Mouse (Mus musculus): ENCODE data around the gene B4galt5. TPM values are rescaled to one million over a fixed set of nuclear protein-coding genes. Genes with fewer than 3 reads are reported as not detected.

Gene B4galt5
- total and polyA plus RNA-seq, 2 experiments from 2014 or later = 6.5 to 24.2 TPM

DNA sequence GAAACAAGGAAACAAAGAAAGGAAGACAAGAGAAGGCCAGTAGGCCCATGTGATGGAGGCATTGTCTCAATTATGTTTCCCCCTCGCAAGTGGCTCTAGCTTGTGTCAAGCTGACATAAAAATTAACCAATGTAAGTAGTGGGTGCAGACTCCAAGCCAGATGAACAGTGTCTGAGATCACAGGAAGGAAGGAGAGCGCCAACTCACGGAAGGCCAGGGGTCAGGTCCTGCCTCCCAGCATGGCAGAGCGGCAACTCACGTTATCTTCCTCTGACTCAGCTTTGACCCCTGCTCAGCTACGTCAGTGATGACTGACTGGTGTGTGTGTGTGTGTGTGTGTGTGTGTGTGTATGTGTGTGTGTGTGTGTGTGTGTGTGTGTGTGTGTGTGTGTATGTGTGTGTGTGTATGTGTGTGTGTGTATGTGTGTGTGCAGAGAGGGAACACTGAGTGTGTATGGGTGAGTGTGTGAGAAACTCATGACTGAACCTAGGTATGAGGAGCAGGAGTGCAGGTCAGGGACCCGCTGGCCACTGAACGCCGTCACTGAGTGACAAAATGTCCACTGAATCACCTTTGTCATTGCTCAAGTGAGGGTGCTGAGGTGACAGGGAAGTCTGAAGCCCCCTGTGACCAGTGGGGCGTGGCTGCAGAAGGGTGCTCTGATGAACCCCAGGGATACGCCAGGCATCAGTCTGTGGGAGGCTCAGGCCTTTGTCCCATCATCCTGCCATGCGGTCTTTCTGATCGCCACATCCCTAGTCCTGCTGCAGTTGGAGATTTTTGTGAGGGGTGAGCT is 55.5 kb downstream of the B4galt5 start:
- Histone ChIP-seq H3K36me3 (replicated peaks; ENCODE audit: control insufficient read depth, insufficient read depth, low read length) (no peaks in the 10 kb centered on the region), H3K4me1 (ENCODE audit: control insufficient read depth, insufficient read depth) (no peaks in the 10 kb centered on the region), H3K4me3 (ENCODE audit: low read depth, low read length) (no peak overlapping the region), H3K4me2 (ENCODE audit: low read depth, low read length) (no peak overlapping the region), H3K27ac (ENCODE audit: low read depth) (no peak overlapping the region), H3K27me3 (ENCODE audit: control insufficient read depth, insufficient read depth, low read length) (no peaks in the 10 kb centered on the region), H3K9ac (replicated peaks; ENCODE audit: low read depth, low read length) (no peak overlapping the region), H3K9me3 (replicated peaks; ENCODE audit: control insufficient read depth, low read length) (no peaks in the 10 kb centered on the region)
- peak; percentile 33; the same call in 1 of the 2 replicates for ATAC-seq (ENCODE audit: insufficient read depth, low read depth)
- peak; percentile 54 for DNase-seq (ENCODE audit: low spot score)
- TF ChIP-seq EP300 (IDR thresholded peaks at IDR 0.05; ENCODE audit: low read depth) (no peak), CTCF (IDR thresholded peaks at IDR 0.05; ENCODE audit: low read depth) (no peak)
- WGBS = 64% methylated on average over 13 of the region's 13 CpGs

GRCm38 (mm10) chr2:167292854-167293253 is 56.1 kb downstream of the B4galt5 start:
- H3K9ac ChIP-seq (replicated peaks; ENCODE audit: low read depth, low read length) = no peak overlapping the region
- H3K27me3 ChIP-seq (ENCODE audit: control insufficient read depth, insufficient read depth, low read length) = no peaks in the 10 kb centered on the region

DNA sequence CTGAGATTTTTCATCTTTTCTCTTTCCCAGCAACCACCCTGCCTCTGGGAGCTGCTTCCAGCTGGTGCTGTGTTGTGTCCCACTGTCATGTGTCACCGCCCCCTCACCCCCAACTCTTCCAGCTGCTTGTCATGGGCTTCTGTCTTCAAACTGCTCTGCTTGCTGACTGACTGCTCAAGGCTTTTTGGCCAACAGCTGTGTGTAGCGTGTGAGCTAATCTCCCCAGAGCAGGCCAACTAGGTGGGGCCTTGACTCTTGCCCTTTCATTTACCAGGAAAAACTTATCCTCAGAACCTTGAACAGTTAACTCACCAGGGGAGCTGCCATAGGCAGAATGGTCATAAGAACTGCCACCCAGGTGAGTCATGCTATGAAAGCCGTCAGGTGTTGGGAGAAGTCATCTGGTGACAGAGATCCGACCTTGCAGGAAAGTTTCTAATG is 56.8 kb downstream of the B4galt5 start:
- Histone ChIP-seq H3K36me3 (replicated peaks; ENCODE audit: control insufficient read depth, insufficient read depth, low read length) (no peaks in the 10 kb centered on the region), H3K4me1 (ENCODE audit: control insufficient read depth, insufficient read depth) (no peaks in the 10 kb centered on the region), H3K9me3 (replicated peaks; ENCODE audit: control insufficient read depth, low read length) (no peaks in the 10 kb centered on the region), H3K4me2 (ENCODE audit: low read depth, low read length) (no peak overlapping the region), H3K9ac (replicated peaks; ENCODE audit: low read depth, low read length) (no peak overlapping the region), H3K4me3 (ENCODE audit: low read depth, low read length) (no peak overlapping the region), H3K27me3 (ENCODE audit: control insufficient read depth, insufficient read depth, low read length) (no peaks in the 10 kb centered on the region), H3K27ac (ENCODE audit: low read depth) (no peak overlapping the region)
- WGBS = 51% methylated on average over 4 of the region's 4 CpGs
- ATAC-seq (ENCODE audit: insufficient read depth, low read depth) (peak; percentile 53; the same call in 1 of the 2 replicates), DNase-seq (ENCODE audit: low spot score) (no peak)
- TF ChIP-seq CTCF (IDR thresholded peaks at IDR 0.05; ENCODE audit: low read depth) = no peak
- no peak for TF ChIP-seq EP300 (IDR thresholded peaks at IDR 0.05; ENCODE audit: low read depth)

More at GRCm38 (mm10) chr2:167292854-167293253, 56.1 kb downstream of the B4galt5 start:
- Histone ChIP-seq H3K27ac (ENCODE audit: low read depth) (no peak overlapping the region), H3K36me3 (replicated peaks; ENCODE audit: control insufficient read depth, insufficient read depth, low read length) (no peaks in the 10 kb centered on the region), H3K4me1 (ENCODE audit: control insufficient read depth, insufficient read depth) (no peaks in the 10 kb centered on the region), H3K4me2 (ENCODE audit: low read depth, low read length) (no peak overlapping the region), H3K4me3 (ENCODE audit: low read depth, low read length) (no peak overlapping the region), H3K9me3 (replicated peaks; ENCODE audit: control insufficient read depth, low read length) (no peaks in the 10 kb centered on the region)
- ATAC-seq (ENCODE audit: insufficient read depth, low read depth) (no peak), DNase-seq (ENCODE audit: low spot score) (peak; percentile 41)
- no peak for TF ChIP-seq EP300 (IDR thresholded peaks at IDR 0.05; ENCODE audit: low read depth)
- TF ChIP-seq CTCF (IDR thresholded peaks at IDR 0.05; ENCODE audit: low read depth) = no peak
- 8% methylated on average over 6 of the region's 6 CpGs for whole genome bisulfite sequencing

- H3K4me1 ChIP-seq (ENCODE audit: control insufficient read depth, insufficient read depth) = no peaks in the 10 kb centered on the region
- no peak overlapping the region for H3K4me2 ChIP-seq (ENCODE audit: low read depth, low read length)
- no peaks in the 10 kb centered on the region for H3K27me3 ChIP-seq (ENCODE audit: control insufficient read depth, insufficient read depth, low read length)
- TF ChIP-seq CTCF (IDR thresholded peaks at IDR 0.05; ENCODE audit: low read depth) (no peak), EP300 (IDR thresholded peaks at IDR 0.05; ENCODE audit: low read depth) (no peak)
- H3K4me3 ChIP-seq (ENCODE audit: low read depth, low read length) = no peak overlapping the region
- DNase-seq (ENCODE audit: low spot score) (no peak), ATAC-seq (ENCODE audit: insufficient read depth, low read depth) (no peak)
- no peaks in the 10 kb centered on the region for H3K36me3 ChIP-seq (replicated peaks; ENCODE audit: control insufficient read depth, insufficient read depth, low read length)
- H3K9ac ChIP-seq (replicated peaks; ENCODE audit: low read depth, low read length) = no peak overlapping the region
- WGBS = 82% methylated on average over 11 of the region's 11 CpGs
- H3K27ac ChIP-seq (ENCODE audit: low read depth) = no peak overlapping the region
- H3K9me3 ChIP-seq (replicated peaks; ENCODE audit: control insufficient read depth, low read length) = no peaks in the 10 kb centered on the region
These were observed 57.3 kb downstream of the B4galt5 start for GRCm38 (mm10) chr2:167291656-167292055.

GRCm38 (mm10) chr2:167281461-167281860 is 67.5 kb downstream of the B4galt5 start:
- Histone ChIP-seq H3K4me1 (ENCODE audit: control insufficient read depth, insufficient read depth) (no peaks in the 10 kb centered on the region), H3K4me2 (ENCODE audit: low read depth, low read length) (no peak overlapping the region), H3K9ac (replicated peaks; ENCODE audit: low read depth, low read length) (no peak overlapping the region), H3K36me3 (replicated peaks; ENCODE audit: control insufficient read depth, insufficient read depth, low read length) (no peaks in the 10 kb centered on the region), H3K9me3 (replicated peaks; ENCODE audit: control insufficient read depth, low read length) (no peaks in the 10 kb centered on the region), H3K27me3 (ENCODE audit: control insufficient read depth, insufficient read depth, low read length) (0 out of 2 replicates have a peak, but pooled peaks cover 5% of the 10 kb centered on the region), H3K27ac (ENCODE audit: low read depth) (no peak overlapping the region), H3K4me3 (ENCODE audit: low read depth, low read length) (no peak overlapping the region)
- DNase-seq (ENCODE audit: low spot score) (no peak), ATAC-seq (ENCODE audit: insufficient read depth, low read depth) (no peak)
- 85% methylated on average over 13 of the region's 13 CpGs for WGBS
- TF ChIP-seq EP300 (IDR thresholded peaks at IDR 0.05; ENCODE audit: low read depth) (no peak), CTCF (IDR thresholded peaks at IDR 0.05; ENCODE audit: low read depth) (no peak)

All from heart, postnatal 0 days (tissue).